Comparison of ENCODE assay signal across 9 mouse cellular contexts in the genomic region with DNA sequence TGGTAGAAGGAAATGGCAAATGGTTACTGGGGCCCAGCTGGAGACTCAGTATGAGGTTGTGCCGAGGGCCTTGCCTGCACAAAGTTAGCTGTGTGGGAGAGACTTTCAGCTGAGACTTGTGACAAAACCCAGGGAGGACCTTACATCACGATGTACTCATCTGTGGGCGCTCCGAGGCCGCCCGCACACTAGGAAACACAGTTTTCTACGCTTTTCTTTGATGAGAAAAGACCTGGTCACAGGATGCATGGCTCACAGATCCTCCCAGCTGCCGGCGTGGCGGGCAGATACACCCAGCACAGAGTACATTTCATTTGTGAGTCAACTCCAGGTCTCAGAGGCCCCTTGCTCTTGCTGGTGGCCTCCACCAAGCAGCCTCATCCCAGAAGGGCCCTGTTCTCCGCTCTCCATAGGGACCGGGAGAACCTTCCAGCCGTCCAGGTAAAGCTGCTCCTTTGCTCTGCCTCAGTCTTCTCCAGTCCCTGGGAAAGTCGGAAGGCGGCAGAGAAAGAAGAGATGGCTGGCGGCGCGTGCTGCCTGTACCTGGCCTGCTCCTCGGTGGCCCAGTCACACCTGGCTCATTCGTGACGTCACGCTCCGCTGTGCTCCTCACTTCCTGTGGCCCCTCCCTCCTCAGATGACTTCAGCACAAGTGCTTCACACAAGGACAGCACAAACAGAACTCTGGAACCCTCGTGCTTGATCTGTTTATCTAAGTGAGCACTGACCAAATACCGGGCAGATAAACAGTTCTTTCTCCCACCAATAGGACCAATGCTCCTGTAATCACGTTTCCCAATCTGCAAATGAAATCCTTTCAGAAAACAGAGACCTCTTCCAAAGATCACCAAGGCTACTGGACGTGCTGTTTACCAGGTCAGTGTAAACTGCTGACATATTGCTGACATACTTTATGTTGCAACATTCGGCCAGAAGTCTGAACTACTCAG. TPM values are rescaled to one million over a fixed set of nuclear protein-coding genes. Genes with fewer than 3 reads are reported as not detected.
A peak's percentile ranks its signal among the peaks of the same experiment; 100 is the strongest.
DNase-seq lines count a peak whose midpoint lies in the region; ATAC-seq and TF ChIP-seq lines count a peak whose summit lies in the region.
"Had no signal": no experiment of that assay in that cellular context is flagged by ENCODE, and none has a peak within 500 bp of the region (broad histone marks: within the 10 kb centered on the region; RNA-seq: fewer than 3 reads in every experiment).

No protein-coding gene starts in this region.

- ATAC-seq in monocyte, adult 5-6 weeks (replicated peaks; ENCODE audit: insufficient number of reproducible peaks, low FRiP score, low TSS enrichment, poor library complexity, severe bottlenecking) = peak; percentile 38; the same call in 1 of the 2 replicates
- ATAC-seq in forebrain, embryonic 11.5 days (replicated peaks; ENCODE audit: low FRiP score) = no peak
- no peak for ATAC-seq in hindbrain, embryonic 14.5 days (ENCODE audit: low FRiP score)

- peak; percentile 71 for DNase-seq in CD4-positive helper T cell, adult 2 months (ENCODE audit: low read depth, low spot score)
- peak; percentile 33 to 47 for DNase-seq in kidney, postnatal 4 days
- DNase-seq in forebrain, embryonic 11.5 days (ENCODE audit: low spot score) = no peak
- DNase-seq in layer of hippocampus, postnatal 14 days (ENCODE audit: low spot score in 2 of 2) = no peak
- no peak for DNase-seq in hindbrain, embryonic 14.5 days (ENCODE audit: low spot score)
- no peak for DNase-seq in cerebellum, adult 9-10 months

- no peak overlapping the region for H3K4me2 ChIP-seq in forebrain, embryonic 11.5 days (ENCODE audit: low read depth, low read length, severe bottlenecking)
- H3K4me2 ChIP-seq in hindbrain, embryonic 14.5 days (replicated peaks) = no peak overlapping the region

- no peak overlapping the region for H3K27ac ChIP-seq in ES-Bruce4 (ENCODE audit: insufficient read depth, low read length)
- no peak overlapping the region for H3K27ac ChIP-seq in forebrain, embryonic 11.5 days (ENCODE audit: low read depth, low read length)
- H3K27ac ChIP-seq in hindbrain, embryonic 14.5 days = no peak overlapping the region

- H3K9me3 ChIP-seq in ES-Bruce4 (replicated peaks; ENCODE audit: control insufficient read depth, insufficient read depth, low read length, poor library complexity, severe bottlenecking) = no peaks in the 10 kb centered on the region
- H3K9me3 ChIP-seq in forebrain, embryonic 11.5 days (ENCODE audit: control insufficient read depth, low read length) = no peaks in the 10 kb centered on the region
- no peaks in the 10 kb centered on the region for H3K9me3 ChIP-seq in hindbrain, embryonic 14.5 days (ENCODE audit: control insufficient read depth, low read length)

- no peaks in the 10 kb centered on the region for H3K27me3 ChIP-seq in ES-Bruce4 (ENCODE audit: control insufficient read depth, insufficient read depth, low read length, poor library complexity, severe bottlenecking)
- H3K27me3 ChIP-seq in forebrain, embryonic 11.5 days (ENCODE audit: control insufficient read depth, insufficient read depth, low read length) = no peaks in the 10 kb centered on the region
- H3K27me3 ChIP-seq in hindbrain, embryonic 14.5 days (ENCODE audit: control insufficient read depth, insufficient read depth, low read length) = no peaks in the 10 kb centered on the region

- TF ChIP-seq POLR2A in ES-Bruce4 (IDR thresholded peaks at IDR 0.05; ENCODE audit: insufficient read depth, low read length) = peak; percentile 29

- no peak for TF ChIP-seq CTCF in ES-Bruce4 (IDR thresholded peaks at IDR 0.05; ENCODE audit: low read depth, low read length)

- peaks cover 3% of the 10 kb centered on the region for H3K4me1 ChIP-seq in ES-Bruce4 (ENCODE audit: control insufficient read depth, insufficient read depth, low read length)
- peaks cover 15% of the 10 kb centered on the region for H3K4me1 ChIP-seq in forebrain, embryonic 11.5 days (replicated peaks; ENCODE audit: control insufficient read depth, insufficient read depth, low read length)
- H3K4me1 ChIP-seq in hindbrain, embryonic 14.5 days (replicated peaks; ENCODE audit: control insufficient read depth, insufficient read depth, low read length) = peaks cover 11% of the 10 kb centered on the region

- peak overlapping the region; percentile 61 for H3K4me3 ChIP-seq in ES-Bruce4 (ENCODE audit: low read depth, low read length)
- no peak overlapping the region for H3K4me3 ChIP-seq in forebrain, embryonic 11.5 days (ENCODE audit: low read depth, low read length)
- H3K4me3 ChIP-seq in hindbrain, embryonic 14.5 days (replicated peaks; ENCODE audit: low read length) = no peak overlapping the region

- TF ChIP-seq EP300 in ES-Bruce4 (IDR thresholded peaks at IDR 0.05; ENCODE audit: insufficient read depth, low read depth, low read length) = 0 out of 2 replicates have a peak, but pooled peaks have one; percentile 33

- H3K36me3 ChIP-seq in ES-Bruce4 (ENCODE audit: control insufficient read depth, insufficient read depth, low read length, poor library complexity, severe bottlenecking) = no peaks in the 10 kb centered on the region
- no peaks in the 10 kb centered on the region for H3K36me3 ChIP-seq in forebrain, embryonic 11.5 days (ENCODE audit: control insufficient read depth, insufficient read depth, low read length)
- no peaks in the 10 kb centered on the region for H3K36me3 ChIP-seq in hindbrain, embryonic 14.5 days (replicated peaks; ENCODE audit: control insufficient read depth, insufficient read depth)

- 89% methylated on average over 28 of the region's 28 CpGs for WGBS in forebrain, embryonic 11.5 days
- WGBS in hindbrain, embryonic 14.5 days = 85% methylated on average over 28 of the region's 28 CpGs

- H3K9ac ChIP-seq in ES-Bruce4 (ENCODE audit: low read depth, poor library complexity, severe bottlenecking) = peak overlapping the region; percentile 54
- H3K9ac ChIP-seq in forebrain, embryonic 11.5 days (ENCODE audit: low read length) = no peak overlapping the region
- H3K9ac ChIP-seq in hindbrain, embryonic 14.5 days = no peak overlapping the region

RNA-seq across cellular contexts. Expression of a gene that starts 55.4 kb away (rescaled TPM):
- polyA plus RNA-seq in ES-Bruce4 (2011; ENCODE audit: insufficient read depth, insufficient read length, low read depth, missing spikeins) = not detected in 2 replicates
- 2.0 TPM in 1 of 3 replicates, not detected in the others for total RNA-seq in monocyte, adult 5-6 weeks (2017)
- polyA plus RNA-seq in forebrain, embryonic 11.5 days (2014; fragmentation: Nextera tagmentation; extraction: Ambion mirVana) = 0.56 TPM in 1 of 2 replicates, not detected in the other
- total RNA-seq in layer of hippocampus, postnatal 14 days (2021) = not detected
- 0.25 TPM in 1 of 2 replicates, not detected in the other for polyA plus RNA-seq in hindbrain, embryonic 14.5 days (2014; fragmentation: Nextera tagmentation; extraction: Ambion mirVana)
- total RNA-seq: left cerebral cortex, adult 18-20 months had no signal

Comparison
In these comparisons a context has a peak if more than half of its experiments do, and no peak if none do; other contexts are left out.
1. DNase-seq: peak in CD4-positive helper T cell, adult 2 months (single experiment) and kidney, postnatal 4 days (2 of 2); none in forebrain, embryonic 11.5 days (single experiment), layer of hippocampus, postnatal 14 days (0 of 2), hindbrain, embryonic 14.5 days (single experiment) and cerebellum, adult 9-10 months (single experiment).